Mouse (Mus musculus): ENCODE measurements around the gene Ryr1. TPM values are rescaled to one million over a fixed set of nuclear protein-coding genes. Genes with fewer than 3 reads are reported as not detected.

The Ryr1 gene
- polyA plus RNA-seq, 1 experiment from 2014 or later, result 8.5 TPM

- ATAC-seq, result no peak
- H3K9me3 ChIP-seq, result no peaks in the 10 kb centered on the region
- no peaks in the 10 kb centered on the region for H3K4me1 ChIP-seq (replicated peaks)
- H3K27ac ChIP-seq, result no peak overlapping the region
- H3K4me2 ChIP-seq (replicated peaks), result no peak overlapping the region
- 94% methylated on average over 12 of the region's 12 CpGs for WGBS
- no peak overlapping the region for H3K4me3 ChIP-seq (replicated peaks)
- no peaks in the 10 kb centered on the region for H3K36me3 ChIP-seq
- no peak overlapping the region for H3K9ac ChIP-seq (replicated peaks)
- H3K27me3 ChIP-seq, result no peaks in the 10 kb centered on the region
Measured at GRCm38 (mm10) chr7:29101286-29102017, 23.5 kb downstream of the Ryr1 start.

- Histone ChIP-seq H3K36me3 (no peaks in the 10 kb centered on the region), H3K27me3 (no peaks in the 10 kb centered on the region), H3K9ac (replicated peaks) (no peak overlapping the region), H3K27ac (no peak overlapping the region), H3K9me3 (no peaks in the 10 kb centered on the region), H3K4me2 (replicated peaks) (no peak overlapping the region), H3K4me3 (replicated peaks) (no peak overlapping the region), H3K4me1 (replicated peaks) (no peaks in the 10 kb centered on the region)
- 82% methylated on average over 16 of the region's 16 CpGs for WGBS
- no peak for ATAC-seq
Measured at GRCm38 (mm10) chr7:29097131-29097530, 27.8 kb downstream of the Ryr1 start.

DNA sequence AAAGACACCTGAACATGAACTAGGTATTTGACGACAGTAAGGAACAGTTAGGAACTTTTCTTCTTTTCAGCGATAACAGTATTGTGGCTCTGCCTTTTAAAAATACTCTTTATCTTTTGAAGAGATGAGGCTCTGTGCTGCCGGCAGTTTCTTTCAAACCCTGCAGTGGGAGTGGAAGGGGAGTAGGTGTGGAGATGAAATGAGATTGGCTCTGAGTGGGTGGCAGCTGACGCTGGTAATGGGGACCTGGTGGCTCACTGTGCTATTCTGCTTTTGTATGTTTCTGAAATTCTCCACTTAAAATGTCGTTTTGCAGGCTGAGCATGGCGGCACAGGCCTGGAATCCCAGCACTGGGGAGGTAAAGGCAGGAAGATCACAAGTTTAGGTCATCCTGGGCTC lies 36.2 kb downstream of the Ryr1 start:
- no peak for ATAC-seq
- H3K9me3 ChIP-seq, result no peaks in the 10 kb centered on the region
- no peaks in the 10 kb centered on the region for H3K36me3 ChIP-seq
- H3K9ac ChIP-seq (replicated peaks), result no peak overlapping the region
- H3K27ac ChIP-seq, result no peak overlapping the region
- no peaks in the 10 kb centered on the region for H3K27me3 ChIP-seq
- H3K4me2 ChIP-seq (replicated peaks), result no peak overlapping the region
- no peak overlapping the region for H3K4me3 ChIP-seq (replicated peaks)
- WGBS, result 82% methylated on average over 6 of the region's 6 CpGs
- H3K4me1 ChIP-seq (replicated peaks), result no peaks in the 10 kb centered on the region

GRCm38 (mm10) chr7:29086902-29087301 lies 38.1 kb downstream of the Ryr1 start:
- Histone ChIP-seq H3K4me1 (replicated peaks) (no peaks in the 10 kb centered on the region), H3K27me3 (0 out of 2 replicates have a peak, but pooled peaks cover 2% of the 10 kb centered on the region), H3K9me3 (no peaks in the 10 kb centered on the region), H3K4me2 (replicated peaks) (no peak overlapping the region), H3K27ac (no peak overlapping the region), H3K36me3 (no peaks in the 10 kb centered on the region), H3K9ac (replicated peaks) (no peak overlapping the region), H3K4me3 (replicated peaks) (no peak overlapping the region)
- no peak for ATAC-seq
- WGBS, result 93% methylated on average over 10 of the region's 10 CpGs

- WGBS, result 91% methylated on average over 30 of the region's 30 CpGs
Measured at GRCm38 (mm10) chr7:29085981-29086380, 39.0 kb downstream of the Ryr1 start.

GRCm38 (mm10) chr7:29084411-29084810 lies 40.6 kb downstream of the Ryr1 start:
- Histone ChIP-seq H3K9me3 (no peaks in the 10 kb centered on the region), H3K4me2 (replicated peaks) (no peak overlapping the region), H3K27ac (no peak overlapping the region), H3K9ac (replicated peaks) (no peak overlapping the region), H3K36me3 (no peaks in the 10 kb centered on the region), H3K4me3 (replicated peaks) (no peak overlapping the region), H3K27me3 (0 out of 2 replicates have a peak, but pooled peaks cover 2% of the 10 kb centered on the region), H3K4me1 (replicated peaks) (no peaks in the 10 kb centered on the region)
- 91% methylated on average over 3 of the region's 3 CpGs for WGBS
- ATAC-seq, result no peak

More at GRCm38 (mm10) chr7:29085981-29086380, 39.0 kb downstream of the Ryr1 start:
- Histone ChIP-seq H3K4me3 (replicated peaks) (no peak overlapping the region), H3K9me3 (no peaks in the 10 kb centered on the region), H3K36me3 (no peaks in the 10 kb centered on the region), H3K27me3 (0 out of 2 replicates have a peak, but pooled peaks cover 2% of the 10 kb centered on the region), H3K4me2 (replicated peaks) (no peak overlapping the region), H3K27ac (no peak overlapping the region), H3K4me1 (replicated peaks) (no peaks in the 10 kb centered on the region), H3K9ac (replicated peaks) (no peak overlapping the region)
- ATAC-seq, result no peak

DNA sequence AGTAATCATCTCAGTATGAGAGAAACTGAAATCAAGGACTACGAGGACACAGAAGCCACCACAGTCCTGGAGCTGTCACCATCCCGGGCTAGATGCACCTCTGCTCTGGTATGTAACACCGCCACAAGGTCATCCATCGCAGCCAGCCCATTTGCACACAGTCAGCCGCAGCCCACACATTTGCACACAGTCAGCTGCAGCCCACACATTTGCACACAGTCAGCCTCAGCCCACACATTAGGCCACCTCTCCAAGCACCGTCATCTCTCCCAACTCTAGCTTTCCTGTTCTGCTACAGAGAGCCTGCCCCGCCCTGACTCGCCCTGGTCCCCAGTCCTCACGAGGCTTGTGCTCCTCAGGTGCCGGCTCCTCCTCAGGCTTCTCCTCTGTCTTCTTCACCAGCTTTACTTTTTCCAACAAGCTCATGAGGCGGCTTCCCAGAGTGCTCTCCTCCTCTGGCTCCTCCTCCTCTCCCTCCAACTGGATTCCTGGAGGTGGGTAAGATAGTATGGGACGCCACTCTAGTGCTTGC lies 45.5 kb downstream of the Ryr1 start:
- ATAC-seq, result no peak
- Histone ChIP-seq H3K27ac (no peak overlapping the region), H3K36me3 (no peaks in the 10 kb centered on the region), H3K4me1 (replicated peaks) (0 out of 2 replicates have a peak, but pooled peaks cover 5% of the 10 kb centered on the region), H3K4me3 (replicated peaks) (no peak overlapping the region), H3K4me2 (replicated peaks) (no peak overlapping the region), H3K9me3 (no peaks in the 10 kb centered on the region), H3K9ac (replicated peaks) (no peak overlapping the region), H3K27me3 (0 out of 2 replicates have a peak, but pooled peaks cover 2% of the 10 kb centered on the region)
- 83% methylated on average over 12 of the region's 12 CpGs for WGBS

- 63% methylated on average over 9 of the region's 9 CpGs for WGBS
- Histone ChIP-seq H3K4me2 (replicated peaks) (no peak overlapping the region), H3K9me3 (no peaks in the 10 kb centered on the region), H3K9ac (replicated peaks) (no peak overlapping the region), H3K27ac (no peak overlapping the region), H3K27me3 (no peaks in the 10 kb centered on the region), H3K36me3 (no peaks in the 10 kb centered on the region), H3K4me3 (replicated peaks) (no peak overlapping the region), H3K4me1 (replicated peaks) (peaks cover 18% of the 10 kb centered on the region)
- ATAC-seq, result no peak
Measured at GRCm38 (mm10) chr7:29076977-29077376, 48.0 kb downstream of the Ryr1 start.

- Histone ChIP-seq H3K27ac (no peak overlapping the region), H3K9ac (replicated peaks) (no peak overlapping the region), H3K4me3 (replicated peaks) (no peak overlapping the region), H3K4me2 (replicated peaks) (no peak overlapping the region), H3K36me3 (no peaks in the 10 kb centered on the region), H3K9me3 (no peaks in the 10 kb centered on the region), H3K4me1 (replicated peaks) (peaks cover 34% of the 10 kb centered on the region), H3K27me3 (no peaks in the 10 kb centered on the region)
- WGBS, result 82% methylated on average over 6 of the region's 6 CpGs
- ATAC-seq, result no peak
Measured at GRCm38 (mm10) chr7:29075208-29075607, 49.8 kb downstream of the Ryr1 start.

DNA sequence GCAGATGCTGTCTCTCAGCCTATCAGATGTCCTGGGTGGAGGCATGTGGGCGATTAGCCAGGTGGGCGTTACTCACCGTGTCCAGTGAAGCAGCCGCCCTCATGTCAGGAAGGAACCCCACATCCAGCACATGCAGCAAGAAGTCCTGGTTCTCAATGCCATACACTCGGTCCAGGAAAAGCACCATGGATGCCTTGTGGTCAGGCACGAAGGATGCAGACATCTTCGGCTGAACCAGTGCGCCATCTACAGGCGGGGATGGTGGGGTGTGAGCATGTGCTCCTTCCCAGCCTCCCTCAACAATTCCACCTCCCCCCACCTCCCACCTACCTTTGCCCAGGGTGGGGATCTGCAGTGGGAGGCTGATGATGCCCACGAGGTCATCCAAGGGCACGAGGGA lies 52.3 kb downstream of the Ryr1 start:
- peaks cover 44% of the 10 kb centered on the region for H3K4me1 ChIP-seq (replicated peaks)
- ATAC-seq, result no peak
- H3K4me2 ChIP-seq (replicated peaks), result peak overlapping the region; percentile 71
- no peaks in the 10 kb centered on the region for H3K36me3 ChIP-seq
- H3K4me3 ChIP-seq (replicated peaks), result peak overlapping the region; percentile 45; the same call in 1 of the 2 replicates
- H3K9me3 ChIP-seq, result no peaks in the 10 kb centered on the region
- peak overlapping the region; percentile 91; the same call in 1 of the 2 replicates for H3K27ac ChIP-seq
- no peak overlapping the region for H3K9ac ChIP-seq (replicated peaks)
- peaks cover 4% of the 10 kb centered on the region for H3K27me3 ChIP-seq
- WGBS, result 48% methylated on average over 11 of the region's 11 CpGs

DNA sequence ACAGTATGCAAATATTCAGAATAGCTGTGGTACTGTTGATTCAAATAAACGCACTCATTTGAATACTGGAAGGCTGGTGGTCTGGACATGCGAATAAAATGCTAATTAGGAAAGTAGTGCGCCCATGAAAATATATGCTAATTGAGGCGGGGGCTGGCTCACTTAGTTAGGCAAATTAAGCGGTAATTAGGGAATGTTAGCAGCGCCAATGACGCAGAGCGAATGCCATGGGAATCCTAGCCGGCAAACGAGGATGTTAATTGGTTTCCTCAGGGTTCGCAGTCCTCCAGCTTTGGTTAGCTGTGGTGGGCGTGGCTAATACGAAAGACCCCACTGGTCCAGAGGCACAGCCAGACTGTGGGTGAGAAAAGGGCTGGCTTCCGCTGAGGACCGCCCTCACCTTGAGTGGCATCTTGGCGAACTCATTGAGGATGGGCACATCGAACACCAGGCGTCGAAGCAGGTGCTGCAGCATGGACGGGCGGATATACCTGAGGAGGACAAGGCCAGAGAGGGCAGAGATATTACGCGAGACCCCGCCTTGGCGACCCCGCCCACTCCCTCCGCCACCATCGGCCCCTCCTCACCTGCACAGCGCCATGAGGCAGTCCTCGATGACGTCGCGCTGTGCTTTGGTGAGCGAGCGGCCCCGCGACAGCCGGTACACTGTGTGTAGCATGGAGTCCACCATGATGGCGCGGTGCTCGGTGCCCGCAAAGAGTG lies 53.6 kb downstream of the Ryr1 start:
- peaks cover 9% of the 10 kb centered on the region for H3K27me3 ChIP-seq
- H3K27ac ChIP-seq, result peak overlapping the region; percentile 91
- H3K4me3 ChIP-seq (replicated peaks), result peak overlapping the region; percentile 45
- peaks cover 40% of the 10 kb centered on the region for H3K4me1 ChIP-seq (replicated peaks)
- ATAC-seq, result peak; percentile 90
- no peaks in the 10 kb centered on the region for H3K9me3 ChIP-seq
- peak overlapping the region; percentile 55 for H3K9ac ChIP-seq (replicated peaks)
- WGBS, result 3% methylated on average over 42 of the region's 42 CpGs
- H3K36me3 ChIP-seq, result no peaks in the 10 kb centered on the region
- H3K4me2 ChIP-seq (replicated peaks), result peak overlapping the region; percentile 71

Data from midbrain, embryonic 13.5 days (tissue).